Mouse (Mus musculus) frontal cortex, adult 2 months (tissue): Measurements from ENCODE around the gene BC052040. TPM values are rescaled to one million over a fixed set of nuclear protein-coding genes. Genes with fewer than 3 reads are reported as not detected.

Experiments
- DNase-seq, 2 experiments: peaks; one replicate each; pipeline ENCODE4 v3.0.0; 2022; ENCODE audit warnings: low spot score in 1 of 2; ENCODE audit errors: extremely low spot score in 1 of 2
- polyA plus RNA-seq: library from polyadenylated mRNA; depleted of rRNA; stranded (reverse); fragments of >200 nt; gene quantifications from 2 replicates; pipeline ENCODE4 v1.2.3, GENCODE M21; 2012

BC052040 gene
- polyA plus RNA-seq, 1 experiment: 9.1 TPM

DNA sequence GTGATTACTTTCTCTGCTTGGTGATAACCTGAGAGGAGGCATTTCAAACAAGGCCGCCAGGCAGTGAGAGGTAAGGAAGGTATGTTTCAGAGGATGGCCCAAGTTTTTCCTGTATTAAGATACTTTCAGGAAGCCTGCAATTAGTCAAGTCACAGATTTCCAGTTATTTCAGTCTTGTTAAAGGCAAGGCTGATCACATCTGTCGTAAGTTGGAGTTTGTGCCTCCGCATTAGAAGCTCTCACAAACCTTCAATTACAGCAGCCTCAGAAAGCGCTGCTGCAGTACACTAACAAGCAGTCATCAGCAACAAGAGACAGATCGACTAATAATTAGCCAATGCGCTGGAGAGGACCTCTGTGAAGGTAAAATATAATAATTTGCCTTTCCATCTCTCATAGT is 112.9 kb downstream of the BC052040 start:
- no peak for DNase-seq

DNA sequence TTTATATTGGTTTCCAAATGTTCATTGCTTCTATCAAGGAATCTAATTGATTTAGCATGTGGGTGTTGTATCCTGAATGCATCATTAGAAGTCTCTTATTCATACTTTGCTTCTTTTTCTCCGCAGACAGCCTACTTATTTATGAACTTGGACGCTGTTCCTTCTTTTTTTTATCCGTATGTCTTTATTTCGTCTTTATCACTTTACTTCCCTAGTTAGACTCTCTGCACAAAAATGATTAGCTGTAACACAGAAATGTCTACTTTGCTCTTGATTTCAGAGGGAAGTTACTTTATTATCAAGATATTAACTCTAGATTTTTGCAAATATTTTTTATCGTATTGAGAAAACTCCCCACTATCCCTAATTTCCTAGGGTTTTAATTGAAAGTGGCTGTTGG is 117.5 kb downstream of the BC052040 start:
- DNase-seq: no peak

DNA sequence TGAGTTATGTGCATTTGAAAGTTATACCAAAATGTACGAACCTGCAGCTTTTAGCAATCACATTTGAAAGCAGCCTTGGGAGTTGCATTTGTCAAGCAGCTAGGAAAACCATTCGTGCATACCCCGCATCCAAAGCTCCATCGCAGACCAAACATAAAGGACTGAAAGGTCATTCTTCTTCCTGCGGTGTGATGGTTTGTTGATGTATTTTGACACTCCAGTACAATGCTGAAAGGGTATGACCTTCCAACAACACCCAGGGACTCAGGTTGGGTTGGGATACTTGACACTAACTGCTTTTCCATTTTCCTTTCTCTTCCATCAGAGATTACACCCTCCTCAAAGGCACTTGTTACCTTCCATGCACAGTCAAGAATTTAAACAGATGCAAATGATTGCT is 121.1 kb downstream of the BC052040 start:
- DNase-seq: no peak

DNA sequence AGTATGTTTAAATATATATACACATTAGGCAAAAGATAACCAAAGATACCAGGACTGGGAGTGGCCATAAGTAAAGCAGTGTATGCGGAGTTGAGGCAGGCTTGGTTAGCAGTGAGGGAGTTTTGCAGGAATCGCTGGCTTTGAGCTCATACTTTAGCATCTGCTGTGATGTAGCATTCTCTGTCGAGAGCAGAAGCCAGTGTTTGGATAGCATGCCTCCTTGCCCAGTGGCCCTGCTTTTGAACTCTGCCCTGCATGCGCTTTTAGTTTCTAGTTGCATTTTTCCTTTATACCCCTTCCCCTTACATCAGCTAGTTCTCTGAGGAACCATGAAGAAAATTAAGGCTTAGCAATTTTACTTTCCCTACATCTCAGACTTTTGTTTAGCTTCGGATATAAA is 136.0 kb downstream of the BC052040 start:
- DNase-seq: no peak

DNA sequence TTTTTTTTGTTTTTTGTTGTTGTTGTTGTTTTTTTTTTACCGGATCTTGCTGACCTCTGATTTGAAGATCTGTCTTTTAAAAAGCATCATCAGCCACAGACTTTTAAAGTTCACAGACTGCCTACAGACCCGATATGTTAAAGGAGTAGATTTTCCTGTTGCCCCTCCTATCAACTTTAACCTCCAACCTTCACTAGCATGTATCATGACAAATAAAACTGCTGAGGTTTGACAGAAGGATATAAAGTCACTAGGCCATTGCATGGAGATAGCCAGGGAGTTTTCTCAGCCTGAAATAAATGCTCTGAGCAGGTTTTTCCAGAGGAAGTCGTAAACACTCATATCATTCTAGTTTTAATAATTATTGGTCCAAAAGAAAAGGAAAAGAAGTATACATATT is 136.5 kb downstream of the BC052040 start:
- DNase-seq: no peak

DNA sequence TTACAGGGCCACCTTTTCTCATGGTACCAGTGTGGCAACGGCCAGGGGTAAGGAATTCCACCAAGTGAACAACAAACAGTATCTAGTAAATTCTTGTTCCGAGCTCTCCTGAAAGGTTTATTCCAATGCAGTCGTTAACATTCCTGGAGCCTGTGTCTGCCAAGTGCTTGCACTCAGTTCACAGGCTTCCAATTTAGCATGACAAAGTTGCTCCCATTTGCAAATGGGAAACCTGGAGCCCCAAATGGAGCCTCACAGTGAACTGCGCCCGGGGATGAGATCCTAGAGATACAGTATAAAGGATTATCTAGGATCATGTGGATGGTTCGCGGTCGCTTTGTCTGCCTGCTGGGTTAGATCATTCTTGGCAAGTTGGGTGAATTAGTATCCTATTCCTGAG is 141.9 kb downstream of the BC052040 start:
- DNase-seq: no peak

DNA sequence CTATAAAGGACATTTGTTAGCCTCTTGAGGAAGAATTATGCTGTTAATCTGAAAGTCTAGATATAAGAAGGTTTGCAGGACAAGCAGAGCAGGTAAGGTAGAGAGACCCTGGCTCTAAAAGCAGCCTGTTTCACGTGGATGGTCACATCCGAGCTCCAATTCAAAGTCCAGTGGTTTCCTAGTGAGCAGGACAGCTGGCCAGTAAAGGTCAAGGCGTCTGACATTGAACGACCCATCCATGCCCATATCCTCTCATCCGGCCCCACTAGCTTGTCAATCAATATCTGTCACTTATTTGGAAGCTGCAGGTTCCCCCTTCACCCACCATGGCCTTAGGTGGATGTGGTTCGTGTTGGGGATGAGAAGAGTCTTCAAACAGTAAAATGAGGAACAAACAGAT is 142.7 kb downstream of the BC052040 start:
- DNase-seq: no peak

DNA sequence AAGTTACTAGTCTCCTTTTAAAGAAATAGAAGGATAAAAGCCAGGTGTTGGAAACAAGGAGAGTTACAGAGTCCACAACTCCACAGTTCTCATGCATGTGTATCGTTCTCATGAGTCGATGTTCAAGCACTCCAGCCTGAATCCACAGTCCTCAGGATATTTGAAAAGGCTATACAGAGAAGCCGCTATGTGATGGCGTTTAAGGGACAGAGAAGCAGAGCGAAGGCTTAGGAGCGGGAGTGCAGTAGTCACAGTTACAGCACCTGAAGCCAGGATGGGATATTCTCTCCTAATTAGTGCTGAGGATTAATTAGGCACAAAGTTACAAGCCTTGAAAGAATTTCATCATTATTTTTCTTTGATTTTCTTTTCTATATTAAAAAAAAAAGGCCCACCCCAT is 143.2 kb downstream of the BC052040 start:
- no peak for DNase-seq

DNA sequence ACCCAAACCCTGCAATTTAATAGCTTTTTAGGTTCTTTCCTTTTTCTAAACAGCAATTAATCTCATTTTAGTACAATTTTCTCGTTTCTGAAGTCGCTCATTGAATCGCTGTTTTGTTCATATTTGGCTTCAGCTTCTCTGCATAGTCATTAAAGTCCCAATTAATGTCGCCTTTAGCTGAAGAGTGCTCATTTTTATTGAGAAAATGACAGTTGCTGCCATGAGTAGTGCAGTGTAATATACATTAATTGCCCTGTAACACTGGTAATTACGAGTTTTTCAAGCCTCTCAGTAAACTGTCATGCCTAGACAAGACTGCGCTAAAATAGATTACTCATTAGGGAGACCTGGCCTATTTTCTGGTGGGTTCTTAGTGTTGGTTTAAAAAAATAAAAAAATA is 144.0 kb downstream of the BC052040 start:
- DNase-seq: peak in 1 of 2 experiments; percentile 5

DNA sequence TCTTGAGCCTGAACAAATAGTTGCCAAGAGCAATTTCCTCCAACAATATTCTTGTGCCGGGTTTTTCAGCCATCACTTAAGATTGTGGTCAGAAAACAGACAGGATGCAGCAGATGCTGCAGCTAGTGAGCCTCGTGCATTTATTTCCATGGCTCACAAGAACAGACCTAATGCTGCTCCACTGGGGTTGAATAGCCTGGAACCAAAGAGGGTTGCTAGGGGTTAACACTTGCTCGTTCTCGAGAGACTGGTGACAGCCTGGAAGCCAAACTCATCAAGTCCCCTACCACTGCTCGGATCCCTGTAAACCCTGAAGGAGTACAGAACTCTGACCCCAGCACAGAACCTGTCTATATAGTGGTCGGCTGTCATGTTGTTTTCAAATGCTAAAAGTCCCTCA is 144.4 kb downstream of the BC052040 start:
- DNase-seq: no peak

DNA sequence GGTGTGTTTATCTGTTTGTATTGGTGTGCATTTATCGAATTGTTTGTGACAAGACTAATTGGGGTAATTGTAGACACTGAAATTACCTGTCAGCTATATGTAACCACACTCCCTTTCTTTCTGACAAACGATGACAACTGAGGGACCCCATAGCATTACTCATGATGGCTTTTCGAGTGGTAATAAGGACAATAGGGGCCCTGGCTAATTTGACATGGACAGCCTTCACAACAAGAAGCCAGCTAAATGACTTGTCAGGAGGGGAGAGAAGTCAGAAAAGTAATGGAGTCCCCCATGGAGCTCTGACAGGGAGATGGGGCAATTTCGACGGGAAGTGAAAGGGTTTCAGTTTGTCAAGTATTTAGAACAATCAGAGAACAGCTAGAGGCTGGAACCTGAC is 145.3 kb downstream of the BC052040 start:
- DNase-seq: no peak

DNA sequence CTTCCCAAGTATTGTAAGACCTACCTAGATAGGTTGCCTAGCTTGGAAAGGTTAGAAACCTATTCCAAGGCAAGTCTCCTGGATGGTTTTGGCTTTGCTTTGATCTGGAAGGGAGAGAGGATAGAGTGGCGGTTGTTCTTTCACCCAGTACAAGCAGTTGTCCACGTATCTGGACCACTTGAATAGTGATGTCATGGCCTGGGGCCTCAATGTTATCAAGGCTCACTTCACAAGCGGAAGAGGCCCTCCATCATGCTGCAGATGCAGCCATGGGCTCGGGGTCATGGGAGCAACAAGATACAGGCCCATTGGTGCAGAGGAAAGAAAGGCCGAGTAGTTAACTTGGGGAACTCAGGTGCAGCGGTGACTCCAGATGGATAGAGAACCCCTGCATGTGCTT is 147.1 kb downstream of the BC052040 start:
- no peak for DNase-seq

DNA sequence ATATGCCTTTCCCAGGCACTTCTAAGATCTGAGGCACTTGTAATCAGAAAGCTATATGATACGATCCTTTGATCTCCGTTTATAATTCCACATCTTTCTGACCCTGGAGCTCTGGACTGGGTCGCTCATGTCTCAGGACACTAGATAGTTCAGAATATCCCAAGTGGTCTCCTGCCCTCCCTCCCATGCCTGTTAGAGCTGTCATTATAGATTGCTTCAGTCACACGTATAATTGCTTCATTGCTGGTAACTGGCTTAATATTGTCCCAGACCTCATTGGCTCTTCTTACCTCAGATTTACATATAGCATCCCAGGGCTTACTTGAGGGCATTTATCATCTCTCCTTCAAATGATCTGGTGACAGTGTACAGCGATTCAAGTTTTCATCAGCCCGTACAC is 149.0 kb downstream of the BC052040 start:
- no peak for DNase-seq

DNA sequence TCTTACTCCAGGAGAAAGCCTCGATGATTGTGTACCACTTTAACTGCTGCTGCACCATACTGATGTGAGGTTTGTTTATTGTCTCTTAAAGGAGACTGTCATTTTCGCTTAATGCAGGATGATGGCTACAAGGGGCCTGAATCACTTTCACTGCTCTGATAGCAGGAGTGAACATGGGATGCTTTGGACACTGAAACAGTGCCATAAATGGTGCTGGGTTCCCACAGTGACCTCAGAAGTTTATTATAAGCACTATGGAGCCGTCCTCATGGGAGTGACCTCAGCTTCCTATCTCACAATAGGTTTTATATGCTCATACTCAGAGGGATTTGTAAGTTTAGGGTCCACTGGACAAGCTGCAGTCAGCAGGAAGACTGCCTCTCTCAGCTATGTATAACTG is 149.7 kb downstream of the BC052040 start:
- no peak for DNase-seq

DNA sequence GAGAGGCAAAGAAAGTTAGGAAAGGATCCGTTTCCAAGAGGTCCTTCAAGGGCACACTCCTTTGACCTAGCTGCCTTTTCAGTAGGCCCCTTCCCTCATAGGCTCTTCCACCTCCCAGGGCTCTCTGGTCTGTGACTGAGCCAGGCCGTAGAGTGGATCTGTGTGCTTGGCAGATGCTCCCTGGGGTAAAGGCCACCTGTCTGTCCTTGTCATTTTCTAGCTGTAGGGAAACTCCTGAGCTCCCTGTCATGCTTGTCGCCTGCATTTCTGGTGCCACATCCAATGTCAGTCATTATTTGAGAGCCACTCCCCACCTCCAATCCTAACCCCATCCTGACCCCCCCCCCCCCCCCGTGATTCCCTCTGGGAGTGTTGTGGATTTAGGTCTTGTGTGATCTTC is 151.1 kb downstream of the BC052040 start:
- no peak for DNase-seq

DNA sequence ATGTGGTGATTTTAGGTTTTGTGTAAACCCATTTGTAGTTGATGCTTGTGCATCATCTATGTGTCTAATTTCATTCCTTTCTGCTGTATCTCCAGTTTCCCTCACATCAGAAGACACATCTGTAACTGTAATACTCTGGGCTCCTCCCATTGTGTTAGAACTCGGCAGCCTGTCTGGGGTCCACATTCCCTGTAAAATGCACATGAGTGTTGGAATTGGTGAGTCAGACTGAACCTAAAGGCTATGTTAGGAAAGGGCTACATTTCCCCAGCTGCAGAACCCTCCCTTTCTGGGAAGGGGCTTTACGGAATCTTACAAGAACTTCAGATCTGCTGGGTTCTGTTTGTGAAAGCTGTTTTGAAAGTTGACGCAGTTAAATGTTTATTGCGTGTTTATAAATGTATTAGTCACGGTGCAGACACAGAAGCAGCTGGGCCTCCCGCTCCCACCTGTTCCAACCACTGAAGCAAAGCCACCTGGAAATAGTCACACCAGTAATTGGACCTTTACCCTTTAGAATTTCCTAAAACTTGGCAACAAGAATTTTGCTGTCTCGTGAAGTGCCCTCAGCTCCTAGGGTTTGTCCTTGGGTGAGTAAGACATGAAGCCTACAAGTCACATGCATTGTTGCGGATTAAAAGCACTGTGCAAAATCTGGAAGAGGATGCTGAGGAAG is 151.6 kb downstream of the BC052040 start:
- DNase-seq: no peak

DNA sequence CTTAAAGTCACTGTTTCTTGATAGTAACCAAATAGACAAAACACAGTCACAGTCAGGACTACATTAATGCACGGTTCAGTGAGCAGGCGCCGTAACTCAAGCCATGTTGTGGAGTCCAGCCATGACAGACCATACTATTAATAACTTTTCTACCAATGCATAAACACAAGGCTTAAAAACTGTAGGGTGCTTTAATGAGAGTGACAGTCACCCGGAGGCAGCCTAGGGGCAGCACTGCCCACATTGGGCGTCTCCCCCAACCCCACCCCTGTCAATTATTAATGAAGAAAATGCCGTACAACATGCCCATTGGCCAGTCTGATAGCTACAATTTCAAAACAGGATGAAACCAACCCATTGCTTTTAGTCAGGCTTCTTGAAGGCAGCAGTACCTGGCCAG is 153.3 kb downstream of the BC052040 start:
- no peak for DNase-seq

DNA sequence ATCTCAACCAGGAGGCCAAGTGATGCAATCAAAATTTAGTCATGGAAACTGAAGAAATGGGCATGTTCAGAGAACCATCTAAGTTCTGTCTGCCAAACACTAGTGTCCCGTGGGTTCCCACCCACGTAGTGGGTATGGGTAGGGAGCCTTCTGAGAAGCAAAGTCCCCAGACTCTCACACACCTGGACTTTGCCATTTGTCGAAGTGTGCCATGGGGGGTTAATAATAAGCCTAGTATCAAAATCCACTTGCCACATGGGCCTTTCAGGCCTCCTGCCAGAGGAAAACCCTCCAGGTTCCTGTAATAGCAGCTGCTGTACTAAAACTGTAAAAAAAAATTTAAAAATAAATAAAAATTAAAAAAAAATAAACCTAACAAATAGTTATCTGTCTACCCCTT is 154.9 kb downstream of the BC052040 start:
- no peak for DNase-seq

DNA sequence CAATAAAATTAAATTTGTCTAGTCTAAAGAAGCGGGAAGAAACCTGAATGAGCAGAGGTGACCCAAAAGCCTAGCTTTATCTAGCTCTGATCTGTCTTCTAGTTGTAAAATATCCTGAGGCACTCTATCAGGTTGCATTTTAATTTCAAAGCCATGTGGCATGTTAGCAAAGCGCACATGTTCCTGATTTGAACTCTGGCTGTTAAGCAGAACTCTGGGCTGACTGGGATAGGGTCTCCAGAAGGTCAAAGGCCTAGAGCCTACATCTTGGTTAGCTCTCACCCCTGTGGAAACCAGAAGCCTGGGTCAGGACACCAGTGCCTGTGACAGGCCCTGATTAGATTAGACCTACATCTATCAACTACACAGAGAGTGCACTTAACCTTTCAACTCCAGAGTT is 156.4 kb downstream of the BC052040 start:
- no peak for DNase-seq

DNA sequence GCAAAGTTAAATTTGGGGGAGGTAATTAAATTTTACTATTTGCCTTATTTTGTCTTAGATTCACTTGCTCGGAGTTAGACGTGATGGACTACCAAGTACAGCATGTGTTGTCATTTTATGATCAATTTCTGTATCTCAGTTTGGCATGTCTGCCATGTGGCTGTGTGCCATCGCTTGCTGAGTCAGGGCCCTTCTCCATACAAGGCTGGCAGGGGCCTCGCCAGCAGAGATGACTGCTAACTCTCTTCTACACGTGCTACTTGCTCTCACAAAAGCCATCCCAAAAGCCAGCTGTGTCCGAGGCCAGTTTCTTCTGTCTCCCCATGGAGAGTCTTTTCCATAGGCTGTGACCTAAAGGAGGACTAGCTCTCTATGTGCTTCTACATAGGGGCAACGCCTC is 160.5 kb downstream of the BC052040 start:
- DNase-seq: peak in 1 of 2 experiments; percentile 23

DNA sequence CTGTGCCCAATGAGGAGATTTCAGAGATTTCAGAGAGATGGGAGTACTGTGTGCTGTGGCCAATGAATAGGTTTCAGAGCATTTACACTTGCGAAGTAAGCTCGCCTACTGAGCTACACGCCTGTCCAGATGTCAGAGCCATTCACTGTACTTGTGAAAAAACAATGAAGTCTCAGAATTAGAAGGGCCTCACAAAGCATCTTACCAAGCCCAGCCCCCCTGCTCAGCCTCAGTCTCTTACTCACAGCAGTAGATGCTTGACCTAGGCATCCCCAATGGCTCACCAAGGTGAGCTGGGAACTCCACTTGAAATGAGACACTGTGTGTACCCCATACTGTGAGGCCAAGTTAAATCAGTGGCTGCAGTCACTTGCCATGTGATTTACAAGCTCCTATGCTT is 166.1 kb downstream of the BC052040 start:
- DNase-seq: no peak

DNA sequence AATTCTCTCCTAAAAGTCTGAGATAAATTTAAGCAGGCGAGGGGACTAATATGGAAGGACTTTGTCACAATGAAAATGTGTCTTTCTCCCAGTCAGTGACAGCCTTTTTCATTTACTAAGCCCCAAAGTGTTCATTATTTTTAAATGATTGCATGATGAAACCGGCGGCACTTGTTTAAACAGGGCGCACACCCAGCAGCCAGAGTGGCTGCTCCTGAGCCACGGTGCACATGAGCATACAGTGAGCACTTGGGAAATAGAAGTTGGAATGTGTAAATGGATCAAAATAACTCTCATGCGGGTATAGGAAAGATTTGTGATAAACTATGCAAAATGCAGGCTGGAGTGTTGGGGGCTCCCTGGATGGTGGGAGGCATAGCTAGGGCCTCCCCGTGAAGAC is 169.7 kb downstream of the BC052040 start:
- no peak for DNase-seq

DNA sequence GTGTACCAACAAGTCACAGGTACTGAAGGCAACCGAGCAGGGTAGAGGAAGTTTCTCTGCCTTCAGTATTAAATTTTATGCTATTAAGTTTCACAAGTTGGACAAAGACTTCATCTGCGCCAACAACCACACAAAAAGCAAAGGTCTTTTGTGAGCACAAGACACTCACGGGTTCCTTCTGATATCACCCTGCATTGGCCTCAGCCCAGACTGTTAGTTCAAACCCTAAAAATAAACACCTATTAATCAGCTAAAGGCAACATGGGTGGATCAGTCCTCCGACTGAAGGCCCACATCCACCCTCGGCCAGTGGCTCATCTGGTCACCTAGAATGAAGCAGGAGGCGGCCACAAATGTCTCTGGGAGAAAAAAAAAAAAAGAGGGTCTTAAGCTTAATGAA is 176.2 kb downstream of the BC052040 start:
- no peak for DNase-seq
